Mouse (Mus musculus) heart, postnatal 14 days (tissue): ENCODE data around the gene Fermt3. TPM values are rescaled to one million over a fixed set of nuclear protein-coding genes. Genes with fewer than 3 reads are reported as not detected.
A peak's percentile ranks its signal among the peaks of the same experiment; 100 is the strongest.

Experiments used
- DNase-seq, 2 experiments: peaks; one replicate each; pipeline ENCODE4 v3.0.0; 2021 to 2022
- intact Hi-C: fragments of 180-260 bp; cut with DNase I; formaldehyde crosslinking; loops from one replicate; pipeline ENCODE4 v1.15.1; 2025
- total RNA-seq, 2 experiments: library from RNA; stranded (reverse); gene quantifications; 2 replicates each; pipeline ENCODE4 v1.2.3; 2021

The Fermt3 gene
- total RNA-seq, 2 experiments from 2014 or later, result 6.1 to 10.7 TPM

- DNase-seq, result no peak
- intact Hi-C loops, result no loop called here
Measured at GRCm38 (mm10) chr19:7040637-7041130, 21.4 kb upstream of the Fermt3 start.

DNA sequence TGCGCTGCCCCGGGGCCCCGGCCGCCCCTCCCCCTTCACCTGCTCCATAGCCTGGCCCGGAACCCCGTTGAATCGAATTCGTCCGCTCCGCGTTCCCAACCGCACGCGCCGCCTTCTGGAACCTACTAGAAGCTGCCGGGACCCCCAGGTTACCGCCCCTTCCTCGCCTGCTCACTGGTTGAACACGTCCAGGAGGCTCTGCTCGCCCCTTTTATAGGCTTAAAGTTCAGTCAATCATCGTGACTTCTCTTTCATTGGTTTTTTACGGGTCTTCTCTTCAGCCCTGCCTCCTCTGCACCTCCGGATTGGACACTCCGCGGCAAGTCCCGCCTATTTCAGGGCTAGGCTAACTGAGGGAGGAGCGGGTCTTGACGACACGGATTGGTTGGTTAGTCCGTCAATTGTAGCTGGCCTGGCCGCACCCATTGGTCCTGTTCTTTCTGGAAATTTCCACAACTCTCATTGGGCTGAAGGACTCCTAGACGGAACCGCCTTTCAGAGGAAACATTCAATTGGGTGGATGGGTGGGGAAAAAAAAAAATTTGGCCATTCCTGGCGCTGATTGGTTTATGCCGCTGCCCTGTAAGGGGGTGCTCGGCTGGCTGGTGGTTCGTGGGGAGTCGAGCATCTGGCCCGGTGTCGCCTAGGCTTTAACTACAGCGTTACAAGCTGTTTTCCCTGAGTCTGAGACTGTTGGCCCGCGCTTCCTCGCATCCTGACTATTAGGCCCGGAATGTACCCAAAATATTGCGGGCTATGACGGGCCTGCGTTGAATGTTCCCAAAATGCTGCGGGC is 20.8 kb upstream of the Fermt3 start, which contains the start of gene Stip1:
TSS of gene Stip1 (minus strand) at position 127 of the 796 bp plus-strand sequence.
- DNase-seq, result peak; percentile 97 to 98
- intact Hi-C loops, result no loop called here

- intact Hi-C loops, result no loop called here
Measured at GRCm38 (mm10) chr19:7039088-7039720, 19.9 kb upstream of the Fermt3 start.

DNA sequence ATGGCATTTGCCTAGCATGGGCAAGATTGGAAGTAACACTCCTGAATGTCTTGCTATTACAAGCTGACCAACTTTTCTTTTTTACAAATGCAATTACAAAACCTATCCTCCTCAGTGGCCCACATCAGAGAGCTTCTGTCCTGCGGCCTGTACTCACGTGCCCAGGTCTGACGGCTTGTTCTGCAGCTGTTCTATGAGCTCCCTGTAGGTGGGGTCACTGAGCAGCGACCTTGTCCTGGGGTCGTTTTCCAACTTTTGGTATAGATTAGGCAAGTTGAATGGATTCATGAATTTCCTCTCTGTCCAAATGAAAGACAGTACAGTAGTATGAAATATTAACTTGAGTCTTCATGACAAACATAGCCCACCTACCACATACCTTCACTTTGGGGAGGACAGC is 14.7 kb upstream of the Fermt3 start:
- no peak for DNase-seq
- intact Hi-C loops, result loop anchor here (5.0 kb wide), 1 partner anchor 37 kb away; the partner anchor contains the start of genes Nudt22 and Trpt1

More at GRCm38 (mm10) chr19:7039088-7039720, 19.9 kb upstream of the Fermt3 start:
- DNase-seq, result peak; percentile 42 to 51

DNA sequence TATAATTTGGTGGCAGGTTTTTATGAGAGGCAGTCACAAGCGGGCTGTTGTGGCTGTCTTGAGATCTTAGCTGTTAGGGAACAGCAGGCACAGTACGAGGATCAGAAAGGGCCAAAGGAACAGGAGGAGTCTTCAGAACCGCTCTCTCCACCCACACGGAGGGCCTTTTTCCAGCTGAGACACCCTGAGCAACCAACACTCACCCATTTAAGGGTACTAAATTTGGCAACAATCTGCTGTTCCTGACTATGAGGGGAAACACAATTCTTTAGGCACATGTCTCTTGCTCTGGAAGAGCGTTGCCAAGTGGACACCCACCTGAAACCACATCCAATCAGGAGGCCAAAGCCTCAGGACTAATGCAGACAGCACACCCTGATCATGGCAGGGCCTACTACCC is 10.3 kb upstream of the Fermt3 start:
- intact Hi-C loops, result no loop called here
- DNase-seq, result no peak

- intact Hi-C loops, result loop anchor here (2.0 to 5.0 kb wide), 4 partner anchors 41 to 528 kb away; partner anchors contain the start of gene Catsperz
- DNase-seq, result peak; percentile 61 to 68
Measured at GRCm38 (mm10) chr19:7020224-7020641, 964 bp upstream of the Fermt3 start.

DNA sequence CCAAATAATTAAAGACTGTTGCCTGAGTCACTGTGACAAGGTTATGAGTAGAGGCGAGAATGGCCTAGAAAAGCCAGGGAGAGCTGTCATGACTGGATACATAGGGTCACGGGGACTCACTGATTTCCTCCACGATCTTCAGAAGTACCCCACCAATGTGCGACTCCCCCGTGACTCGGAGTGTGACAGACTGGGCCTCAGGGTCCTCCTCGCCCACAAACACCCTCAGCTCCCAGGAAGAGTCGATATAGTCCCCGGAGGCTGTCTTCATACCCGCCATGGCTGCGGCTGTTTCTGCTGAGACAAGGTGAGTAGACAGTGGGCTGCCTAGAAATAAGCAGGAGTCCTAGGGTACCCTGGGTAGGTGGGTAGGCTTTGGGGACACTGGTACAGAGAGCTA is 723 bp downstream of the Fermt3 start:
- DNase-seq, result no peak
- intact Hi-C loops, result no loop called here

DNA sequence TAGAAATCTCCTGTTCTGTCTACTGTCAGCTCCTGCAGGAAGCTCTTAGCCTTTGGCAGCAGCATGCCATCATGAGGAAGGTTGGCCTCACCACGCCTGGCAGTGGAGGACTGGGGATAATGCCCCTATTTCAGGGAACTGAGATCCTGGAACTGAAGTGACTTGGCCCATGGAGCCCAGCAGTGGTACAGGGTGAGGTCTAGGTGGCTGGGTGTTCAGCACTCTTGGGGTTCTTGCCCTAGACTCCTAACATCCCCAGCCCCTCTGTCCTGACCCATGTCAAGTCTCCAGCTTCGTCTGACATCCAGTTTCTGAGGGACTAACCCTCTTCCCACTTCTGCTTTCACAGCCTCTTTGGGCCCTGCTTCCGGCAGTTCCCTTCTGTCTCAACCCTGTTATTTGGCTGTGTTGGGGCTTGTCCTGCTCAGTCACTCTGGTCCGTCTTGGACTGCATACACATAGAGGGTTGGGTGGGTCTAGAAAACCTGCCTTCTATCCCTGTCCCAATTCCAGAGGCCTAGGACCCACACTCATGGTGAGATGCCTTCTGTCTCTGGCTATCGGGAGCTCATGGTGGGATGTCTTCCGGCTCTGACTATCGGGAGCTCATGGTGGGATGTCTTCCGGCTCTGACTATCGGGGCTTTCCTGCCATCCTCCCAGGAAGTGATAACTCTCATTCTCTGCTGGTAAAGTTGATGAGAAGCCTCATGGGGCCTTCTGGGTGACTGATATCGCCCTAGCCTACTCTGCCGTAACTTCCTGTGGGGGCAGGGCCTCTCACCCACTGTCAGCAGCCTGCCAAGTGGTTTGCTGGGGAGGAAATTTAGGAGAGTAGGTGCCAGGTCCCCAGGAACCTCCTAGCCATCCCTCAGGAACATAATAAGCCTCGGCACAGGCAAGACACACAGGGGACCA is 1.5 kb downstream of the Fermt3 start:
- no peak for DNase-seq
- intact Hi-C loops, result no loop called here

GRCm38 (mm10) chr19:7014481-7015135 is 4.7 kb downstream of the Fermt3 start:
- DNase-seq, result no peak
- intact Hi-C loops, result no loop called here

DNA sequence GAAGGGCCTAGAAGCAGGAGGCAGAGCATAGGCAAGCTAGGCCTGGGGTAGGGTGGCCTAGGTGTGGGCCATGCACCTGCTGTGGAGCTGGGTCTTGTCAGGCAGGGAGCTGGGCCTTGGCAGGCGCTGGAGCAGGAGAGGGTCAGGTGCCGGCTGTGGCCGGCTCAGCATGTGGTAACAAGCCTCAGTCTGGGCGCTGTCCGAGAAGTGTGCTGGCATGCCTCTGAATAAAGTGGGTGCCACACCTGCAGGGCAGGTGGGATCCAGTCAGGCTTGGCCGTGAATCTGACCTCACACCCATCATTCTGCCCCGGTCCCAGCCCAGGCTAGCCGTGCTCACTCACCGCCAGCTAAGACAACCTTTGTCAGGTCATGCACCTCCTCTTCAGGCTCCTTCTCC is 5.3 kb downstream of the Fermt3 start:
- intact Hi-C loops, result no loop called here
- no peak for DNase-seq

GRCm38 (mm10) chr19:7012426-7012825 is 6.8 kb downstream of the Fermt3 start:
- no peak for DNase-seq
- intact Hi-C loops, result no loop called here

DNA sequence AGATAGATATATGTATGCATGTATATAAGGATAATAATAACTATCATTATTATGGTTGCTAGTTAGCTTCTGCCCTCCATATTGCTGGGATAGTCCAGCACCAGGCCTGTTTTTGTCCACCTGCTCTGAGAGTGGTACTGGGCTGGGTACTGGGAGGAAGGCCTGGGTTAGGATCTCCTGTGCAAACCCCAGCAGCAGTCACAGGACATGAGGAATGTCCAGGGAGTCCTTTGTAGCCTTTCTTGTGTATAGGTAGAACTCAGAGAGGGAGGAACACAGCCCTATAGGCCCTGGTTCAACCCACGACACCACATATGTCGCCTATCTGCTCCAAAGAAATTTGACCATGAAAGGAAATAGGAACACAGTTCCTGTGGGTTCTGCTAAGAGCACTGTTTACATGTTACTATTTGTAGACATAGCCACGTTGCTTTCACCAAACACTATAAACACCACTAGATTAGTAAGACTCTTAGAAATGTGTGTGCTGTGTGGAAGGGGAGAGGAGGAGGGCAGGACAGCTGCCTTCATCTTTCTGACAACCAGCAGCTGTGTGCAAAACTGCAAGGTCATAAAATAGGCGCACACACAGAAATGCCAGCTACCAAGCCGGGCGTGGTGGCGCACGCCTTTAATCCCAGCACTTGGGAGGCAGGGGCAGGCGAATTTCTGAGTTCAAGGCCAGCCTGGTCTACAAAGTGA is 12.2 kb downstream of the Fermt3 start:
- intact Hi-C loops, result no loop called here
- DNase-seq, result no peak

- intact Hi-C loops, result loop anchor here (5.0 kb wide), 1 partner anchor 33 kb away; no protein-coding TSS in a partner anchor
- no peak for DNase-seq
Measured at GRCm38 (mm10) chr19:6999360-7000063, 19.8 kb downstream of the Fermt3 start.

DNA sequence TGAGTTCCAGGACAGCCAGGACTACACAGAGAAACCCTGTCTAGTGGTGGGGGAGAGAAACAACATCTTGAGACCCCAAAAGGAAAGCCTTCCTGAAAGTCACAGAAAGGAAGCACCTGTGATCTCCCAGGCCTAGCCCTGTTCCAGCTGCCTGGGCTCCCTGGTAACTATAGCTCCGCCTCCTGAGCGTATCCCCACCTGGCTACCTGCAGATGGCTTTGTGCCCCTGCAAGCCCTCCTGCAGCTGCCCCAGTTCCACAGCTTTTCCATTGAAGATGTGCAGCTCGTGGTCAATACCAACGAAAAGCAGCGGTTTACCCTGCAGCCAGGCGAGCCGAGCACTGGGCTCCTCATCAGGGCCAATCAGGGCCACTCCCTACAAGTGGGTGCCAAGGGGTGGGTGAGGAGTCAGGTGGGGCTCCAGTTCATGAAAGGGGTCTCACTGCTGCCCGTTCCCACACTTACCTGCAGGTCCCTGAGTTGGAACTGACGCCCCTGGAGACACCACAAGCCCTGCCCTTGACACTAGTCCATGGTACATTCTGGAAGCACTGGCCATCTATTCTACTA is 21.5 kb downstream of the Fermt3 start:
- DNase-seq, result no peak
- intact Hi-C loops, result loop anchor here (5.0 kb wide), 1 partner anchor 34 kb away; no protein-coding TSS in a partner anchor

GRCm38 (mm10) chr19:6996006-6996405 is 23.3 kb downstream of the Fermt3 start, which contains the start of the genes Nudt22 and Trpt1:
Nudt22 (minus strand) TSS chr19:6996117.
Trpt1 (plus strand) TSS chr19:6996131.
- intact Hi-C loops, result loop anchor here (5.0 kb wide), 1 partner anchor 36 kb away; no protein-coding TSS in a partner anchor
- DNase-seq, result peak; percentile 86 to 90

DNA sequence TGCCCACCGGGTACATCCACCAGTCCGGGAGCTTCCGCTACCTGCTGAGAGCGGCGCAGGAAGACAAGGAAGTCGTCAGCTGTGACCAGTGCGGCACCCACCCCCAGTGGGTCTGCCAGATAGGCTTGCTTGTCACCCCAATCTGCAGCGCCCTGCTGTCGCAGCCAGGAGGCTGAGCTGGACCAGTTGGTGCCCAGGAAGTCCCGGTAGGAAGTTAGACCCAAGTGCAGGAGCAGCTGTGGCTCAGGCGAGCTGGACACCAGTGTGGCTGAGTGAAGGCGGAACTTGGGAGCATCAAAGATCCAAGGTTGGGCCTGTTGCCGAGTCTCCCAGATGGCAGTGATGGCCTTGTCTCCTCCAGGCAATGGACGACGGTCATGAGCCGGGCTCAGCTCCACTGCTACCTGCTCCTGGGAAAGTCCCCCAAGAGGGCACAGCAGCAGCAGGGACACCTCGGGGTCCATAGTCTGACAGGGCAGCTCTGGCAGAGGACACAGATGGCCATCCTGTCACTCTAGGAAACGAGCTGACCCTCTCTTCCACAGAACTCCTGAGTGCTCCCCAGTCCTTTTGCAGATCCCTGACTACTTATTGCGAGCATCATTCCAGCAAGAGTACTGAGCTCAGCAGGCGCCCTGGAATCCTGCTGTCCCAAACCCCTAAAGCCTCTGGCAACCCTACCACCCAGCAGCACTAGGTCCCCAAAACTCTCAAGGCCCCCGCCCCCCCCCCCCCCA is 23.8 kb downstream of the Fermt3 start:
- DNase-seq, result no peak
- intact Hi-C loops, result loop anchor here (5.0 kb wide), 1 partner anchor 37 kb away; no protein-coding TSS in a partner anchor

DNA sequence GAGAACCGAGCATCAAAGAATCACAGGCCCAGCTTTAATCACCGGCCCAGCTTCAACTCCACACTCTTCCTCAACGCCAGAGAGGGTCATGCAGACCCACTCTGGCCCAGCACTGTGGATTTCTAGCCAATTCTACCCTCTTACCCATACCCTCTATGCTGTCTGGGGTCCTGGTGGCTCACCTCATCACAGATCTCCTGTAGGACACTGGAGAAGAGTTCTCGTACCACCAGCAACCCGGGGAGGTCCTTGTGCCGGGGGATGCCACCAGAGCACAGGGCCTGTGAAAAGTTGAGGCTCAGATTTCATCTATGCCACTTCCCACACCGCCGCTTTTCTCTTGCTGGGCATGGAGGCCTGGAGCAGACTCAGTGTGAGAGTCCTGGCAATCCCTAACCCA is 24.8 kb downstream of the Fermt3 start:
- intact Hi-C loops, result no loop called here
- DNase-seq, result no peak
